Mouse (Mus musculus): ENCODE results near the gene Phf8.
A peak's percentile ranks its signal among the peaks of the same experiment; 100 is the strongest.
"Not testable (repeated sequence)": the region's sequence is repeated elsewhere in the genome, so short reads cannot be mapped to it uniquely, and the experiment has no call there.

Phf8 gene

GRCm38 (mm10) chrX:151520458-151521322, at the start of gene Phf8:
Gene Phf8, plus strand, starts transcription at chrX:151520672.
- peak; percentile 97 for DNase-seq

GRCm38 (mm10) chrX:151488128-151488527, 32.3 kb upstream of the Phf8 start:
- DNase-seq: no peak

- DNase-seq: not testable (repeated sequence)
Observed at GRCm38 (mm10) chrX:151493269-151493668, 27.2 kb upstream of the Phf8 start.

- DNase-seq: no peak
Observed at GRCm38 (mm10) chrX:151496596-151496995, 23.9 kb upstream of the Phf8 start.

- DNase-seq: no peak
Observed at GRCm38 (mm10) chrX:151508536-151508935, 11.9 kb upstream of the Phf8 start.

- DNase-seq: no peak
Observed at GRCm38 (mm10) chrX:151509906-151510305, 10.6 kb upstream of the Phf8 start.

- DNase-seq: no peak
Observed at GRCm38 (mm10) chrX:151513066-151513465, 7.4 kb upstream of the Phf8 start.

GRCm38 (mm10) chrX:151513694-151514093, 6.8 kb upstream of the Phf8 start:
- no peak for DNase-seq

- DNase-seq: no peak
Observed at GRCm38 (mm10) chrX:151518181-151518580, 2.3 kb upstream of the Phf8 start.

GRCm38 (mm10) chrX:151520127-151520457, 380 bp upstream of the Phf8 start:
- no peak for DNase-seq

- DNase-seq: peak; percentile 39
Observed at GRCm38 (mm10) chrX:151521786-151522522, 1.5 kb downstream of the Phf8 start.

GRCm38 (mm10) chrX:151553356-151553755, 32.9 kb downstream of the Phf8 start:
- DNase-seq: no peak

GRCm38 (mm10) chrX:151575166-151575565, 54.7 kb downstream of the Phf8 start:
- no peak for DNase-seq

- no peak for DNase-seq
Observed at GRCm38 (mm10) chrX:151643386-151643785, 122.9 kb downstream of the Phf8 start.

GRCm38 (mm10) chrX:151653744-151654143, 133.3 kb downstream of the Phf8 start:
- DNase-seq: no peak

GRCm38 (mm10) chrX:151674492-151675171, 154.2 kb downstream of the Phf8 start:
- no peak for DNase-seq
